Mouse (Mus musculus) A20 (cell line): ENCODE results near the gene Trpc4ap.

ENCODE experiments used
- DNase-seq: peaks from one replicate; pipeline ENCODE4 v3.0.0-alpha.2; 2011; ENCODE audit warnings: low read depth, low spot score

The Trpc4ap gene

GRCm38 (mm10) chr2:155641540-155642472, 50.4 kb downstream of the Trpc4ap start:
- DNase-seq: no peak

- no peak for DNase-seq
Observed at GRCm38 (mm10) chr2:155640656-155641055, 51.5 kb downstream of the Trpc4ap start.

- no peak for DNase-seq
Observed at GRCm38 (mm10) chr2:155637411-155637810, 54.8 kb downstream of the Trpc4ap start.

DNA sequence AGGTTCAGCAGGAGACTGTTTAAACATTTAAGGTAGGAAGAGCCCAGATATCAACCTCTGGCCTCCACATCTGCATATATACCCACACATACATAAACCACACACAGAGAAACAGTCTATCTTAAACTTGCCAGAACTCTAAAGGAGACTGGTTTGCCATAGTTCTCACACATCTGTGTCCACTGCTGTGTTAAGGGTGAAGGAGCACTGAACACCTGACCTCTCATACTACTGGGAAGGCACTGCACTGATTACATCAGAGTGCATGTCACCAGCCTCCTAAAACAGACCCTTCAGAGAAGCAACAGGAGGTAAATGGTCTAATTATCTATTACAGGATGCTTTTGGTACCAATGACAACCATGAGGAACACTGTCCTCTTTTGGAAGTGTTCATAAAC, 55.3 kb downstream of the Trpc4ap start:
- no peak for DNase-seq

DNA sequence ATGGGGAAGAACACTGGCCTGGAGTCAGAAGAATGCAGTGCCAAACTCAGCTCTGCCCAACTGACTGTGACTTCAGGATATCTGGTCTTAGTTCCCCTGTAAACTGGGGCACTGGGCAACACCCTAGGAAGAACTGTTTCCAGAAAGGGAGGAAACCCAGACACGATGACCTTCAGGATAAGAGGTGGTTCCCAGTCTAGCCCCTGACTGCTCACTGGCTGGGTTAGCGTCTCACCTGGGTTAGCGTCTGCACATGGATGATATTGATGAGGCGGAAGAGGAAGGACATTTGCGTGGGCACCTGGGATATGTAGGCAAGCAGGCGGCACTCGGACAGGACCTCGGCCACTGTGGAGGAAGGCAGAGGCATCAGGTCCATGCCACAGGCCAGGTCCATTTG, 56.2 kb downstream of the Trpc4ap start:
- DNase-seq: no peak

GRCm38 (mm10) chr2:155634562-155634961, 57.6 kb downstream of the Trpc4ap start:
- DNase-seq: no peak

DNA sequence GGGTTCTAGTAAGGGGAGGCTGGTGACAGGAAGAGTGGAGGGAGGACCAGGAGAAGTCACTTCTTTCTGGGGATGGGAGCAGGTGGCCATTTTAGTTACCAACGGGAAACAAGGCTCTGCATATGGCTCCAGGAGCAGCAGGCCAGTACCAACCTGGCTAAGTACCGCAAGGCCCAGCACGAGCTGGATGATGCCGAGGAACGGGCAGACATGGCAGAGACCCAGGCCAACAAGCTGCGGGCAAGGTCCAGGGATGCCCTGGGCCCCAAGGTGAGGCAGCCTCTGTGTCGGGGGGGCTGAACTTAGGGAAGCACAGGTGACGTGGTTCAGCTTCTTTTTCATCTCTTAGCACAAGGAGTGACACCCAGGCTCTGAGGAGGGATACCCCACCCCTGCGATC, 58.5 kb downstream of the Trpc4ap start:
- DNase-seq: no peak

DNA sequence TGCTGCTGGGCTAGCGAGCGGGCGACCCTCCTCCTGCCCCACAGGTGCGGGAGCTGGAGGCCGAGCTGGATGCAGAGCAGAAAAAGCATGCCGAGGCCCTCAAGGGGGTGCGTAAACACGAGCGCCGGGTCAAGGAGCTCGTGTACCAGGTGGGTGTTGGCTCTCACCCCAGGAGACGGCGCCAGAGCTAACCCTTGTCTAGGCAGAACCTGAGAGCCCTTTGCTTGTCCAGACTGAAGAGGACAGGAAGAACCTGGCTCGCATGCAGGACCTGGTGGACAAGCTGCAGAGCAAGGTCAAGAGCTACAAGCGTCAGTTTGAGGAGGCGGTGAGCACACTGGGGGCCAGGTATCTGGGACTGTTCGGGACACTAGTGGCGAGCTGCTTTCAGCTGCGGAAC, 59.1 kb downstream of the Trpc4ap start:
- DNase-seq: no peak

DNA sequence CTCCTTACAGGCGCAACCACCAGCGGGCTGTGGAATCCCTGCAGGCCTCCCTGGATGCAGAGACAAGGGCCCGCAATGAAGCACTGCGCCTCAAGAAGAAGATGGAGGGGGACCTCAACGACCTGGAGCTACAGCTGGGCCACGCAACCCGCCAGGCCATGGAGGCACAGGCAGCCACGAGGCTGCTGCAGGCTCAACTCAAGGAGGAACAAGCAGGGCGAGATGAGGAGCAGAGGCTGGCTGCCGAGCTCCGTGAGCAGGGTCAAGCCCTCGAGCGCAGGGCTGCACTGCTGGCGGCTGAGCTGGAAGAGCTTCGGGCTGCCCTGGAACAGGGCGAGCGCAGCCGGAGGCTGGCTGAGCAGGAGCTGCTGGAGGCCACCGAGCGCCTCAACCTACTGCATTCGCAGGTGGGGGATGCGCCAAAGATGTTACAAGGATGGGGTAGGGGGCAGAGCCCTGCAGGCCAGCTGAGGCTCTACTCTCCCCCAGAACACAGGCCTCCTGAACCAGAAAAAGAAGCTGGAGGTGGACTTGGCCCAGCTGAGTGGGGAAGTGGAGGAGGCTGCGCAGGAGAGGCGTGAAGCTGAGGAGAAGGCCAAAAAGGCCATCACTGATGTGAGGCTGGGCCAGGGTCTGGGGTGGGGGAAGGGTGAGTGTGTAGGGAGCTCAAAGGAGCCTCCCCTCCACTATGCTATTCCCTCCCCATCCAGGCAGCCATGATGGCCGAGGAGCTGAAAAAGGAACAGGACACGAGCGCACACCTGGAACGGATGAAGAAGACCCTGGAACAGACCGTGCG, 59.8 kb downstream of the Trpc4ap start:
- no peak for DNase-seq

- DNase-seq: no peak
Observed at GRCm38 (mm10) chr2:155630590-155631416, 61.4 kb downstream of the Trpc4ap start.

- DNase-seq: no peak
Observed at GRCm38 (mm10) chr2:155630153-155630552, 62.0 kb downstream of the Trpc4ap start.

- no peak for DNase-seq
Observed at GRCm38 (mm10) chr2:155629231-155629661, 62.9 kb downstream of the Trpc4ap start.

DNA sequence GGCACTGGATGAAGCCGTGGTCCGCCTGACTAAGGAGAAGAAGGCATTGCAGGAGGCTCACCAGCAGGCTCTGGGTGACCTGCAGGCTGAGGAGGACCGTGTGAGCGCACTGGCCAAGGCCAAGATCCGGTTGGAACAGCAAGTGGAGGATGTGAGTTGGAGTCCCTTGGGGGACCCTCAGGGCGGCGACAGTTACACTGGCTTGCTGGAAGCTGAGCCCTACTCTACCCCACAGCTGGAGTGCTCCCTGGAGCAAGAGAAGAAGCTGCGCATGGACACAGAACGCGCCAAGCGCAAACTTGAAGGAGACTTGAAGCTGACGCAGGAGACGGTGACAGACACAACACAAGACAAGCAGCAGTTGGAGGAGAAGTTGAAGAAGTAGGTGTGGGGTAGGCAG, 63.7 kb downstream of the Trpc4ap start:
- no peak for DNase-seq

GRCm38 (mm10) chr2:155628112-155628511, 64.1 kb downstream of the Trpc4ap start:
- no peak for DNase-seq

- DNase-seq: peak; percentile 64
Observed at GRCm38 (mm10) chr2:155627030-155627738, 65.0 kb downstream of the Trpc4ap start.

- no peak for DNase-seq
Observed at GRCm38 (mm10) chr2:155626277-155626676, 65.9 kb downstream of the Trpc4ap start.

DNA sequence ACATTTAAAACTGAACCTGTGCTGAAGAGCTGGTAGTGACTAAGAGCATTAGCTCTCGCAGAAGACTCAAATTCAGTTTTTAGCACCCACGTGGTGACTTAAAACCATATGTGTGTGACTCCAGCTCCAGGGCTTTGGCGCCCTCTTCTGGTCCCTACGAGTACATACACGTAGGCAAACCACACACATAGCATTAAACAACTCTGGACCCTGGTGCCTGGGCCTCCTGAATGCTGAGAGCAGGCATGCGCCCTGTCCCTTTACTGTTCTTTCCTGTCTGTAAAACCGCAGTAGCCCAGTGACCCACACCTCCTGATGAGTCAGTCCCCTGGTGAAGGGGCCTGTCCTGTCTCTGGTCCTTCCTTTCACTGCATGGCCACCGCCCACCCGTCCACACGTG, 67.5 kb downstream of the Trpc4ap start:
- peak; percentile 74 for DNase-seq

DNA sequence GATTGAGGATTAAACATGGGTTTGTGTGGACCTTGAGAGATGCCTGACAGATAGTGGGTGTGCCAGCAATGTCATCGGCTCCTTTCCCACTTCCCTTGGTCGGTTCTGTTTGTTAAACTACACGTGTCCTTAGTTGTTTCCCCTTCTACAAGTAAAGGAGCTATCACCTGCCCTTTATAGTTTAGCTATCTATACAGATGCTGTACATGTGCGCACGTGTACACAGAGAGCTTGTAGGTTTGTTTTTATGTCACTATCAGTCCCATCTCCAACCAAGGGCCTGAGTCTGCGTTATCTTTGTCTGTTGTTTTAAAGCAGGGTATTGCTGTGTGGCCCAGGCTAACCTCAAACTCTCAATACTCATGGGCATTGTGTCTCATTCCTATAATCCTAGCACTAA, 68.2 kb downstream of the Trpc4ap start:
- no peak for DNase-seq

DNA sequence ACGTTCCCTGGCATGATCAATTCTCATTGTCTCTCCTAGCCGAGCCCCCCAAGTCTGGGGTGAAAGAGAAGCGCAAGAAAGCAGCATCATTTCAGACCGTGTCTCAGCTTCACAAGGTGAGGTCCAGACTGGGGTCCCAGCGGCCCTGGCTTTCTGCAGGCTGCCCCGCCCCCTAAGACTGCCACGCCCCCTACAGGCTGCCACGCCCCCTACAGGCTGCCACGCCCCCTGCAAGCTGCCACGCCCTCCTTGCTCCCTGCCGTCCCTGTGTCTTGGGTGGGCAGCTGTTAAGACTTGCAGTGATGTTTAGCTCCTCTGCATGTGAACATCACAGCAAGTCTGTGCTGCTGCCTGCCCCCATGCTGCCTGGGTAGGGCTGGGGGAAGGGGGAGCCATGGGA, 69.6 kb downstream of the Trpc4ap start:
- no peak for DNase-seq

DNA sequence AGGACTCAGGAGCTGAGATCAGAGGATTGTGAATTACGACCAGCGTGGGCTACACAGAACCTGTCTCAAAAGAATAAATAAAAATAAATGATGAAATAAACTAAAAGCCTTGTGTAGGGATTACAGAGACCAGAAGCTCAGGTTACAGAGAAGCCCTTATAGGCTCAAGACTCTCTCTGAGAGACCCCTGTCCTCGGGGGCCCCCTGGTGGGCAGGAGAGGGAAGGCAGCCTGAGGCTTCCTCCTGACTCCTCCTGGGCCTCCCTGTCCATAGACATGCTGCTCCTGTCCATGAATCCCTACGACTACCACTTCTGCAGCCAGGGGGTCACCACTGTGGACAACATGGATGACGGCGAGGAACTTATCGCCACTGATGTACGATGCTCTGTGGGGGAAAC, 72.4 kb downstream of the Trpc4ap start:
- DNase-seq: peak; percentile 69

GRCm38 (mm10) chr2:155616971-155617370, 75.2 kb downstream of the Trpc4ap start:
- DNase-seq: no peak
